Mouse (Mus musculus) midbrain, embryonic 15.5 days (tissue): ENCODE measurements around the gene Cda. TPM values are rescaled to one million over a fixed set of nuclear protein-coding genes. Genes with fewer than 3 reads are reported as not detected.
A peak's percentile ranks its signal among the peaks of the same experiment; 100 is the strongest.

Experiments
- ATAC-seq: fragments of 200-750 bp; cut with Nextera tagmentation; replicated peaks from 2 replicates; pipeline ENCODE4 v1.8.0; 2017; ENCODE audit warnings: moderate TSS enrichment
- H3K27ac ChIP-seq: fragments of 300-500 bp; sonication (generic); 2 replicates; pipeline ENCODE4 v1.5.1; 2015; ENCODE audit warnings: mild to moderate bottlenecking, inconsistent platforms
- H3K27me3 ChIP-seq: fragments of 300-500 bp; sonication (generic); replicated peaks from 2 replicates; pipeline ENCODE4 v1.6.1; 2015; ENCODE audit warnings: inconsistent platforms
- H3K36me3 ChIP-seq: fragments of 300-500 bp; sonication (generic); replicated peaks from 2 replicates; pipeline ENCODE4 v1.6.1; 2015; ENCODE audit warnings: inconsistent platforms
- H3K4me1 ChIP-seq: fragments of 300-500 bp; sonication (generic); 2 replicates; pipeline ENCODE4 v1.6.1; 2015; ENCODE audit warnings: inconsistent platforms
- H3K4me2 ChIP-seq: fragments of 300-500 bp; sonication (generic); 2 replicates; pipeline ENCODE4 v1.6.1; 2015; ENCODE audit warnings: inconsistent platforms, mild to moderate bottlenecking, moderate library complexity
- H3K4me3 ChIP-seq: fragments of 300-500 bp; sonication (generic); 2 replicates; pipeline ENCODE4 v1.5.1; 2015; ENCODE audit warnings: mild to moderate bottlenecking, inconsistent platforms
- H3K9ac ChIP-seq: fragments of 300-500 bp; sonication (generic); 2 replicates; pipeline ENCODE4 v1.6.1; 2015; ENCODE audit warnings: mild to moderate bottlenecking, inconsistent platforms
- H3K9me3 ChIP-seq: fragments of 300-500 bp; sonication (generic); 2 replicates; pipeline ENCODE4 v1.6.1; 2016; ENCODE audit warnings: inconsistent platforms
- WGBS: fragments of 180-500 bp; shearing (Covaris S2); methylation state at CpG from one replicate; pipeline ENCODE4 v1.1.7; 2015; ENCODE audit warnings: mixed read lengths; 5-methylcytosine and 5-hydroxymethylcytosine counted together
- polyA plus RNA-seq: library from polyadenylated mRNA; unstranded; fragments of >200 nt; fragmentation: Nextera tagmentation; extraction: Ambion mirVana; gene quantifications from 2 replicates; pipeline ENCODE4 v1.2.1, GENCODE M21; 2015

The Cda gene
- polyA plus RNA-seq, 1 experiment from 2014 or later, result 4.6 TPM

- H3K36me3 ChIP-seq, result no peaks in the 10 kb centered on the region
- no peak for ATAC-seq
- WGBS, result 76% methylated on average over 5 of the region's 5 CpGs
- peaks cover 13% of the 10 kb centered on the region; the same call in 1 of the 2 replicates for H3K27me3 ChIP-seq
- no peak overlapping the region for H3K4me3 ChIP-seq
- no peak overlapping the region for H3K9ac ChIP-seq
- H3K4me2 ChIP-seq, result no peak overlapping the region
- H3K9me3 ChIP-seq, result no peaks in the 10 kb centered on the region
- peaks cover 21% of the 10 kb centered on the region for H3K4me1 ChIP-seq
- H3K27ac ChIP-seq, result no peak overlapping the region
Observed at GRCm38 (mm10) chr4:138363511-138363910, 4.3 kb downstream of the Cda start.

- Histone ChIP-seq H3K36me3 (no peaks in the 10 kb centered on the region), H3K4me3 (no peak overlapping the region), H3K9me3 (no peaks in the 10 kb centered on the region), H3K4me2 (no peak overlapping the region), H3K27me3 (peaks cover 8% of the 10 kb centered on the region; the same call in 1 of the 2 replicates), H3K4me1 (peaks cover 16% of the 10 kb centered on the region), H3K9ac (no peak overlapping the region), H3K27ac (no peak overlapping the region)
- ATAC-seq, result no peak
- WGBS, result 86% methylated on average over 7 of the region's 7 CpGs
Observed at GRCm38 (mm10) chr4:138362883-138363282, 4.9 kb downstream of the Cda start.

GRCm38 (mm10) chr4:138361370-138361821 is 6.4 kb downstream of the Cda start:
- no peak overlapping the region for H3K4me3 ChIP-seq
- WGBS, result 4% methylated on average over 11 of the region's 11 CpGs
- no peaks in the 10 kb centered on the region for H3K9me3 ChIP-seq
- peak overlapping the region; percentile 59 for H3K27ac ChIP-seq
- H3K4me1 ChIP-seq, result peaks cover 12% of the 10 kb centered on the region
- no peaks in the 10 kb centered on the region for H3K36me3 ChIP-seq
- 0 out of 2 replicates have a peak, but pooled peaks cover under 1% of the 10 kb centered on the region for H3K27me3 ChIP-seq
- no peak for ATAC-seq
- no peak overlapping the region for H3K9ac ChIP-seq
- peak overlapping the region; percentile 27 for H3K4me2 ChIP-seq

DNA sequence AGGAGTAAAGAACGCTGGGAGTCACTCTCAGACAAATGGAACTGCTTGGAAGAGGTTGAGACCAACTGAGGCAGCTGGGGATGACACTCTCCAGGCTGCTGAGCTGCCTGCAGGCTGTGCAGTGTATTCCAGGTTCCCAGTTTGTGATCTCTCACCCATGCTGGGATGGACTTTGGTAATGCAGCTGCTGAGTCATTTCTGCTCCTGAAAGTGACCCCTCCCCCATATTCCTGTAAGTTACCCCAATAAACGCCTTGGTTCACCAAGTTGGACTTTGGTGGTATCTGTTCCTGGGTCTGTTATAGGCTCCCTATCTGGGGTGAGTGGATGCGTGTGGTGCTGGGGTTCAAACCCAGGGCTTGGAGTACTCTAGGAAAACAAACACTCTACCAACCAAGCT is 9.6 kb downstream of the Cda start:
- Histone ChIP-seq H3K4me1 (peaks cover 12% of the 10 kb centered on the region), H3K9ac (no peak overlapping the region), H3K4me2 (no peak overlapping the region), H3K4me3 (no peak overlapping the region), H3K27ac (no peak overlapping the region), H3K36me3 (no peaks in the 10 kb centered on the region), H3K27me3 (no peaks in the 10 kb centered on the region), H3K9me3 (no peaks in the 10 kb centered on the region)
- 68% methylated on average over 3 of the region's 3 CpGs for WGBS
- ATAC-seq, result no peak

DNA sequence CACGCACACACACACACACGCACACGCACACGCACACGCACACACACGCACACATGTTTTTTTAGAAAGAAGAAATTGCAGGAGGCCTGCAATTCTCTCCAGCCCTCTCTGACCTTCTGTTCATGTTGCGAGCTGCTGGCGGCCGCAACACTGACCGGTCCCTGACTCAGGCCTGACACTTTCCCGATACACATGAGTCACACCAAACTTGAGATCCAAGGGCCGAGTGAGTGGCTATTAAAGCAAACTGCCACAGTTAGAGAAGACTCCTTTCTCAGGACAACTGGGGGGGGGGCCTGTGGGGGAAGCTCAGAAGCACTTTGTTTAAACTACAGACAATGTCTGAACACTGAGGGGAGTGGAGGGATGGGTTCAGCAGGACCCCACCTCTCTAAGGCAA is 11.2 kb downstream of the Cda start:
- WGBS, result 93% methylated on average over 12 of the region's 12 CpGs
- peaks cover 8% of the 10 kb centered on the region for H3K4me1 ChIP-seq
- no peaks in the 10 kb centered on the region for H3K27me3 ChIP-seq
- no peak overlapping the region for H3K9ac ChIP-seq
- no peaks in the 10 kb centered on the region for H3K9me3 ChIP-seq
- no peak overlapping the region for H3K4me2 ChIP-seq
- no peak for ATAC-seq
- no peak overlapping the region for H3K27ac ChIP-seq
- H3K4me3 ChIP-seq, result no peak overlapping the region
- H3K36me3 ChIP-seq, result no peaks in the 10 kb centered on the region

DNA sequence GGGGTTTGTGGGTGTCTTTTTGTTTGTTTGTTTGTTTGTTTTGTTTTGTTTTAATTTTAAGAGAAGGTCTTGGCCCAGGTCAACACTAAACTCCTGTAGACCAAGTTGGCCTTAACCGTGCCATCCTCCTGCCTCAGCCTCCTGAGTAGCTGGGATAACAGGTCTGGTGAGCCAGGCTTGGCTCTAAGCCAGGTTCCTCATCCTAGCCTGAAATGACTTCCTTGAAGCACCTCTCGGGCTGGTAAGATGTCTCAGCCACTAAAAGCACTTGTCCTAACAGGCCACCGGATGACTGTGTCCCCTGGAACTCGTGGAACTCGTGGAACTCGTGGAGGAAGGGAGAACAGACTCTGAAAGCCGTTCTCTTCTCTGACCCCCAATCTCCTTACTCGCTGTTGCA is 11.7 kb downstream of the Cda start:
- no peak overlapping the region for H3K4me3 ChIP-seq
- peaks cover 4% of the 10 kb centered on the region; the same call in 1 of the 2 replicates for H3K4me1 ChIP-seq
- WGBS, result 93% methylated on average over 8 of the region's 8 CpGs
- H3K36me3 ChIP-seq, result no peaks in the 10 kb centered on the region
- no peak overlapping the region for H3K4me2 ChIP-seq
- no peaks in the 10 kb centered on the region for H3K27me3 ChIP-seq
- no peaks in the 10 kb centered on the region for H3K9me3 ChIP-seq
- H3K9ac ChIP-seq, result no peak overlapping the region
- ATAC-seq, result no peak
- H3K27ac ChIP-seq, result no peak overlapping the region

GRCm38 (mm10) chr4:138355496-138355895 is 12.3 kb downstream of the Cda start:
- H3K36me3 ChIP-seq, result no peaks in the 10 kb centered on the region
- WGBS, result 98% methylated on average over 2 of the region's 2 CpGs

GRCm38 (mm10) chr4:138353438-138354171 is 14.2 kb downstream of the Cda start:
- Histone ChIP-seq H3K4me1 (no peaks in the 10 kb centered on the region), H3K27me3 (no peaks in the 10 kb centered on the region), H3K4me2 (no peak overlapping the region), H3K9ac (no peak overlapping the region), H3K4me3 (no peak overlapping the region), H3K27ac (no peak overlapping the region), H3K9me3 (no peaks in the 10 kb centered on the region), H3K36me3 (no peaks in the 10 kb centered on the region)
- no peak for ATAC-seq
- 72% methylated on average over 10 of the region's 10 CpGs for WGBS

More at GRCm38 (mm10) chr4:138355496-138355895, 12.3 kb downstream of the Cda start:
- ATAC-seq, result no peak
- no peak overlapping the region for H3K4me2 ChIP-seq
- no peak overlapping the region for H3K27ac ChIP-seq
- H3K27me3 ChIP-seq, result no peaks in the 10 kb centered on the region
- H3K9ac ChIP-seq, result no peak overlapping the region
- H3K9me3 ChIP-seq, result no peaks in the 10 kb centered on the region
- H3K4me3 ChIP-seq, result no peak overlapping the region
- H3K4me1 ChIP-seq, result no peaks in the 10 kb centered on the region

DNA sequence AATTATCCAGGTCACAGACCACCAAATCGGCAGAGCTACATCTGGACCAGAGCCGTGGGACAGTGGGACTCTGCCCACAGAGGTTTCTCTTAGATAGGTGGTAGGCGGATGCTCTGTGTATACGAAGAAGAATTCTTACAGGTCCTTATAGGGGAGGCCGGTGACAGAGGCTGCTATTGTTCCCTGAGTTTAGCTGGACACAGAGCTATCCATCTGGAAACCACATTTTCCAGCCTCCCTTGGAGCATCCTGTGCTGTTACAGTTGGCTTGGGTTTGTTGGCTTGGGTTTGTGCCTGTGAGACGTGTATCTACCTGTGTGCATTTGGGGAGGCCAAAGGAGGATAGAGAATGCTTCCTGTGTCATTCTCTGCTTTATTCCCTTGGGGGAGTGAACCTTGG is 15.1 kb downstream of the Cda start:
- no peaks in the 10 kb centered on the region for H3K36me3 ChIP-seq
- H3K4me1 ChIP-seq, result no peaks in the 10 kb centered on the region
- no peak overlapping the region for H3K27ac ChIP-seq
- no peaks in the 10 kb centered on the region for H3K27me3 ChIP-seq
- no peak overlapping the region for H3K9ac ChIP-seq
- no peak overlapping the region for H3K4me2 ChIP-seq
- ATAC-seq, result no peak
- no peak overlapping the region for H3K4me3 ChIP-seq
- H3K9me3 ChIP-seq, result no peaks in the 10 kb centered on the region
- 93% methylated on average over 6 of the region's 6 CpGs for WGBS

- H3K36me3 ChIP-seq, result no peaks in the 10 kb centered on the region
- no peaks in the 10 kb centered on the region for H3K4me1 ChIP-seq
- H3K27me3 ChIP-seq, result no peaks in the 10 kb centered on the region
- no peak for ATAC-seq
- no peak overlapping the region for H3K4me3 ChIP-seq
- no peak overlapping the region for H3K4me2 ChIP-seq
- no peak overlapping the region for H3K27ac ChIP-seq
- no peak overlapping the region for H3K9ac ChIP-seq
- 86% methylated on average over 5 of the region's 5 CpGs for WGBS
- H3K9me3 ChIP-seq, result no peaks in the 10 kb centered on the region
Observed at GRCm38 (mm10) chr4:138351821-138352220, 16.0 kb downstream of the Cda start.

GRCm38 (mm10) chr4:138348716-138349115 is 19.1 kb downstream of the Cda start:
- Histone ChIP-seq H3K36me3 (no peaks in the 10 kb centered on the region), H3K9me3 (no peaks in the 10 kb centered on the region), H3K27ac (no peak overlapping the region), H3K27me3 (no peaks in the 10 kb centered on the region), H3K4me1 (no peaks in the 10 kb centered on the region), H3K4me3 (no peak overlapping the region), H3K9ac (no peak overlapping the region), H3K4me2 (no peak overlapping the region)
- ATAC-seq, result no peak
- WGBS, result 86% methylated on average over 7 of the region's 7 CpGs

DNA sequence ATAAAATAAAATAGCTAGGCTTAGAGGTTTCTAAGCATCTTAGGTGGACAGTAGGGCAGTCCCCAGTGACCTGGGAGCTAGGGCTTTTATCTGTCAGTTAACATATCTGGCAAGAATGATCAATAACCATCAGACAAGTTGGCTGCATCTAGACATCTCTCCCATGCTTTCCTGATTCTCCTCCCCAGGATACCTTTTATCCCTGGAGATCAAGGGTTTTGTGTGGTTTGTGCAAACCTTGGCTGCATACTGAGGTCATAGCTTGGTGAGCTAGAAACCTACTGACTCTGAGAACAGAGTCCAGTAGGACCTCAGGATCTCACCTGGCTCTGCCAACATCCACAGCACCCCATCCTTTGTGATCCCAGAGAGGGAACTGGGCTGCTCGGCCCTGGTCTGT is 20.5 kb downstream of the Cda start:
- no peaks in the 10 kb centered on the region for H3K27me3 ChIP-seq
- H3K9me3 ChIP-seq, result no peaks in the 10 kb centered on the region
- H3K27ac ChIP-seq, result no peak overlapping the region
- H3K9ac ChIP-seq, result no peak overlapping the region
- no peak overlapping the region for H3K4me2 ChIP-seq
- H3K4me1 ChIP-seq, result no peaks in the 10 kb centered on the region
- H3K36me3 ChIP-seq, result no peaks in the 10 kb centered on the region
- no peak overlapping the region for H3K4me3 ChIP-seq
- 55% methylated on average over 1 of the region's 1 CpGs for whole genome bisulfite sequencing
- no peak for ATAC-seq

DNA sequence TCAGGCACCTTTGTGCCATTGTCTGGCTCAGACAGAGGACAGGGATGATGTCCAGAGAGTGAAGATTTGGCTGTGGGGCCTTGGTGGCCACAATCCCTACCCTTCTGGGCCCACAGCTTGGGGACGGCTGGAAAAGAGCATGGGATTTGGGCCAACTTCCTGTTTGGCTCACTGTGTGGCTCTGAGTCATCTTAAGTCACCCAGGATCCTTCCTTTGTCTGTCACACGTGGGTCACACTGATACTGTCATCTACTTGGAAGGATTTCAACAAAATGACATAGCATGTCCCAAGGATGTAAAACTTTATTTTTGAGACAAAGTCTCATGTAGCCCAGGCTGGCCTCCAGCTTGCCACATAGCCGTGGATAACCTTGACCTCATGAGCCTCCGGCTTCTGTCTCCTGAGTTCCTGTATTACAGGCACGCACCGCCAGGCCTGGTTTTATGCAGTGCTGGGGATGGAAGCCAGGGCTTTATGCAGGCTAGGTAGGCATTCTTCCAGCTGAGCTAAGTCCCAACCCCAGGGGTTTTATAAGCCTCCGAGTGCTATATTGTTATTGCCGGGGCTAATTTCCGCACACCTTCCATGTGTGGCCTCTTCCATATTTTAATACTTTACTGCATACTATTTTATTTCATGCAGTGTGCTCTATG is 22.8 kb downstream of the Cda start:
- 69% methylated on average over 9 of the region's 9 CpGs for WGBS
- H3K27me3 ChIP-seq, result no peaks in the 10 kb centered on the region
- H3K36me3 ChIP-seq, result no peaks in the 10 kb centered on the region
- no peak overlapping the region for H3K9ac ChIP-seq
- H3K9me3 ChIP-seq, result no peaks in the 10 kb centered on the region
- H3K4me3 ChIP-seq, result no peak overlapping the region
- H3K4me2 ChIP-seq, result no peak overlapping the region
- H3K27ac ChIP-seq, result no peak overlapping the region
- ATAC-seq, result no peak
- H3K4me1 ChIP-seq, result no peaks in the 10 kb centered on the region
